In genomic region chr7:115373781-115374533, GRCm38 (mm10) we compare ENCODE assay signal across 17 mouse cellular contexts.
A peak's percentile ranks its signal among the peaks of the same experiment; 100 is the strongest.
DNase-seq lines count a peak whose midpoint lies in the region; ATAC-seq and TF ChIP-seq lines count a peak whose summit lies in the region.
"Had no signal": no experiment of that assay in that cellular context is flagged by ENCODE, and none has a peak within 500 bp of the region (broad histone marks: within the 10 kb centered on the region; RNA-seq: fewer than 3 reads in every experiment).

No protein-coding gene starts in this region.

- no peaks in the 10 kb centered on the region for H3K9me3 ChIP-seq in kidney, embryonic 15.5 days (replicated peaks)
- H3K9me3 ChIP-seq in intestine, embryonic 16.5 days (ENCODE audit: control insufficient read depth, low read length) = no peaks in the 10 kb centered on the region
- H3K9me3 ChIP-seq: embryonic facial prominence, embryonic 13.5 days; forebrain, embryonic 13.5 days; hindbrain, embryonic 15.5 days; limb, embryonic 13.5 days; megakaryocyte, embryonic 14.5 days had no signal

- no peaks in the 10 kb centered on the region for H3K36me3 ChIP-seq in kidney, embryonic 15.5 days
- H3K36me3 ChIP-seq in thymus, adult 2 months (ENCODE audit: control insufficient read depth, insufficient read depth, low read length) = no peaks in the 10 kb centered on the region
- H3K36me3 ChIP-seq in intestine, embryonic 16.5 days (ENCODE audit: control insufficient read depth, insufficient read depth, low read length) = no peaks in the 10 kb centered on the region
- H3K36me3 ChIP-seq: embryonic facial prominence, embryonic 13.5 days; hindbrain, embryonic 15.5 days; limb, embryonic 13.5 days had no signal

- no peak overlapping the region for H3K27ac ChIP-seq in kidney, embryonic 15.5 days
- H3K27ac ChIP-seq in thymus, adult 2 months (ENCODE audit: control insufficient read depth, insufficient read depth, low read length) = no peak overlapping the region
- H3K27ac ChIP-seq in intestine, embryonic 16.5 days (ENCODE audit: low read length) = no peak overlapping the region
- H3K27ac ChIP-seq: embryonic facial prominence, embryonic 13.5 days; forebrain, embryonic 13.5 days; hindbrain, embryonic 15.5 days had no signal

- DNase-seq in kidney, adult 8-10 months = no peak
- DNase-seq in thymus, postnatal 25 days = peak; percentile 12
- no peak for DNase-seq in thymus, adult 2 months
- DNase-seq in right cerebral cortex, postnatal 36 days (ENCODE audit: low spot score in 2 of 2) = no peak
- no peak for DNase-seq in right cerebral cortex, adult 2 months (ENCODE audit: low spot score in 2 of 2)
- DNase-seq: adrenal gland, adult 2 months; cerebellum, postnatal 10 days; gastrocnemius, postnatal 14 days; liver, postnatal 0 days had no signal

- WGBS in kidney, embryonic 15.5 days = 26% methylated on average over 8 of the region's 8 CpGs
- WGBS in thymus, adult 2 months = 92% methylated on average over 8 of the region's 8 CpGs
- 44% methylated on average over 8 of the region's 8 CpGs for WGBS in intestine, embryonic 16.5 days

- ATAC-seq in kidney, embryonic 15.5 days (replicated peaks; ENCODE audit: low FRiP score) = peak; percentile 62
- ATAC-seq in intestine, embryonic 16.5 days = peak; percentile 36; the same call in 1 of the 2 replicates
- ATAC-seq: forebrain, embryonic 13.5 days; liver, postnatal 0 days had no signal

- H3K27me3 ChIP-seq in kidney, embryonic 15.5 days = peaks cover 6% of the 10 kb centered on the region; the same call in 1 of the 2 replicates
- H3K27me3 ChIP-seq in thymus, adult 2 months (ENCODE audit: control insufficient read depth, insufficient read depth, low read length) = no peaks in the 10 kb centered on the region
- H3K27me3 ChIP-seq in intestine, embryonic 16.5 days (replicated peaks; ENCODE audit: control insufficient read depth, insufficient read depth, low read length) = no peaks in the 10 kb centered on the region
- H3K27me3 ChIP-seq: forebrain, embryonic 13.5 days; hindbrain, embryonic 15.5 days; limb, embryonic 13.5 days had no signal

- H3K4me3 ChIP-seq in kidney, embryonic 15.5 days (replicated peaks) = no peak overlapping the region
- H3K4me3 ChIP-seq in thymus, adult 2 months (ENCODE audit: control insufficient read depth, insufficient read depth, low read length) = no peak overlapping the region
- no peak overlapping the region for H3K4me3 ChIP-seq in intestine, embryonic 16.5 days (ENCODE audit: low read length)
- H3K4me3 ChIP-seq: embryonic facial prominence, embryonic 13.5 days; forebrain, embryonic 13.5 days; hindbrain, embryonic 15.5 days; limb, embryonic 13.5 days; megakaryocyte, embryonic 14.5 days; myocyte had no signal

- H3K9ac ChIP-seq in kidney, embryonic 15.5 days = no peak overlapping the region
- no peak overlapping the region for H3K9ac ChIP-seq in intestine, embryonic 16.5 days (ENCODE audit: low read depth, low read length)
- H3K9ac ChIP-seq: embryonic facial prominence, embryonic 13.5 days; forebrain, embryonic 13.5 days; hindbrain, embryonic 15.5 days; limb, embryonic 13.5 days; liver, postnatal 0 days had no signal

- no peak for TF ChIP-seq CTCF in thymus, adult 2 months (IDR thresholded peaks at IDR 0.05; ENCODE audit: borderline replicate concordance, control insufficient read depth, extremely low read depth, insufficient read depth, low read length, poor library complexity)

- H3K4me2 ChIP-seq in kidney, embryonic 15.5 days = no peak overlapping the region
- no peak overlapping the region for H3K4me2 ChIP-seq in intestine, embryonic 16.5 days (ENCODE audit: low read depth, low read length)
- H3K4me2 ChIP-seq: embryonic facial prominence, embryonic 13.5 days; forebrain, embryonic 13.5 days; hindbrain, embryonic 15.5 days; limb, embryonic 13.5 days had no signal

- no peak for TF ChIP-seq POLR2A in thymus, adult 2 months (IDR thresholded peaks at IDR 0.05; ENCODE audit: control insufficient read depth, extremely low read depth, insufficient read depth, low read length, poor library complexity)

- peaks cover 16% of the 10 kb centered on the region for H3K4me1 ChIP-seq in kidney, embryonic 15.5 days
- H3K4me1 ChIP-seq in thymus, adult 2 months (replicated peaks; ENCODE audit: control insufficient read depth, insufficient read depth, low read length) = peaks cover 8% of the 10 kb centered on the region
- H3K4me1 ChIP-seq in intestine, embryonic 16.5 days (ENCODE audit: control insufficient read depth, insufficient read depth, low read length) = 0 out of 2 replicates have a peak, but pooled peaks cover 2% of the 10 kb centered on the region
